ENCODE assay signal across 13 mouse cellular contexts in the genomic region with DNA sequence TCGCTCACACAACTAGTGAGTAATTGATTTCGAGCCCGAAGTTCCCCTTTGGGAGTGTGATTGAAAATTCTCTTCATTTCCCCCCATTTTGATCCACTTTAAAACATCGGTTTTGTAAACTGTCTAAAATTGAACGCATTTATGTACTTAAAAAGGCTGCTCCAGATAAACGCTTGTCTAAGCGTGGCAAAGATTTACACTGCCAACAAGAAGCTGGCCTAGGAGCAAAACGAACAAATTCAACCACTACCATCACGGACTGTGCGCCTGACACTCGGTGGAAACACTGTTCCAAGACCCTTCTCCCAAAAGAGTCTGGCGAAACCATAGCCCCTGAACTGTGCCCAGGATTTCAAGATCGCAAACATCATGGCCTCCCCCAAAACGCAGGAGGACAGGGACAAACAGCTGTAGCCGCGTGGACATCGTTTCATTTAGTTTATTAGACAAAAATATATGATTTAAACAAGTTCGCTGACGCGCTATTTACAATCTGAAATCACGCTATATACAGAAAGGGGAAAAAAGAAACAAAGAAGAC. TPM values are rescaled to one million over a fixed set of nuclear protein-coding genes. Genes with fewer than 3 reads are reported as not detected.
DNase-seq lines count a peak whose midpoint lies in the region; ATAC-seq and TF ChIP-seq lines count a peak whose summit lies in the region.
"Had no signal": no experiment of that assay in that cellular context is flagged by ENCODE, and none has a peak within 500 bp of the region (broad histone marks: within the 10 kb centered on the region; RNA-seq: fewer than 3 reads in every experiment).

No protein-coding gene starts in this region.

- no peak overlapping the region for H3K4me3 ChIP-seq in heart, embryonic 16.5 days (ENCODE audit: low read length)
- no peak overlapping the region for H3K4me3 ChIP-seq in forebrain, postnatal 0 days (ENCODE audit: low read depth, low read length)
- peak overlapping the region; percentile 82 for H3K4me3 ChIP-seq in midbrain, embryonic 13.5 days (replicated peaks)
- H3K4me3 ChIP-seq: megakaryocyte, embryonic 14.5 days had no signal

- intact Hi-C loops in heart, postnatal 14 days (cut with DNase I): loop anchor here (10.0 kb wide), 1 partner anchor 503 kb away; no protein-coding TSS in a partner anchor

- H3K27ac ChIP-seq in heart, embryonic 16.5 days (ENCODE audit: low read length): no peak overlapping the region
- no peak overlapping the region for H3K27ac ChIP-seq in forebrain, postnatal 0 days (ENCODE audit: low read depth, low read length)
- H3K27ac ChIP-seq in midbrain, embryonic 13.5 days: peak overlapping the region; percentile 85

- H3K36me3 ChIP-seq in heart, embryonic 16.5 days (ENCODE audit: control insufficient read depth, insufficient read depth): no peaks in the 10 kb centered on the region
- H3K36me3 ChIP-seq in forebrain, postnatal 0 days (ENCODE audit: insufficient read depth): no peaks in the 10 kb centered on the region
- peaks cover 12% of the 10 kb centered on the region for H3K36me3 ChIP-seq in midbrain, embryonic 13.5 days

- H3K4me2 ChIP-seq in heart, embryonic 16.5 days (ENCODE audit: low read depth, low read length): peak overlapping the region; percentile 76; the same call in 1 of the 2 replicates
- no peak overlapping the region for H3K4me2 ChIP-seq in forebrain, postnatal 0 days (ENCODE audit: low read depth)
- peak overlapping the region; percentile 75 for H3K4me2 ChIP-seq in midbrain, embryonic 13.5 days (replicated peaks)

- DNase-seq in heart, postnatal 14 days: no peak
- DNase-seq in embryo, embryonic 10 days (ENCODE audit: low spot score): peak; percentile 39
- peak; percentile 63 for DNase-seq in forebrain, postnatal 0 days
- no peak for DNase-seq in natural killer cell, adult 2 months (ENCODE audit: low spot score in 2 of 2)
- no peak for DNase-seq in urinary bladder, postnatal 10 days (ENCODE audit: low spot score)
- no peak for DNase-seq in right cerebral cortex, postnatal 10 days (ENCODE audit: low spot score in 2 of 2)
- DNase-seq: gastrocnemius, postnatal 36 days; thymus, postnatal 25 days had no signal

- WGBS in heart, embryonic 16.5 days: 20% methylated on average over 21 of the region's 21 CpGs
- 3% methylated on average over 21 of the region's 21 CpGs for WGBS in forebrain, postnatal 0 days
- WGBS in midbrain, embryonic 13.5 days: 7% methylated on average over 21 of the region's 21 CpGs

- H3K27me3 ChIP-seq in heart, embryonic 16.5 days (ENCODE audit: control insufficient read depth, insufficient read depth, low read length): peaks cover 69% of the 10 kb centered on the region
- peaks cover 81% of the 10 kb centered on the region for H3K27me3 ChIP-seq in forebrain, postnatal 0 days (ENCODE audit: insufficient read depth, low read length)
- H3K27me3 ChIP-seq in midbrain, embryonic 13.5 days: peaks cover 45% of the 10 kb centered on the region

- H3K9me3 ChIP-seq in heart, embryonic 16.5 days (replicated peaks; ENCODE audit: control insufficient read depth, low read length): no peaks in the 10 kb centered on the region
- H3K9me3 ChIP-seq in forebrain, postnatal 0 days (ENCODE audit: low read length): no peaks in the 10 kb centered on the region
- no peaks in the 10 kb centered on the region for H3K9me3 ChIP-seq in midbrain, embryonic 13.5 days

- no peak for ATAC-seq in heart, embryonic 16.5 days (replicated peaks; ENCODE audit: extremely low read depth, insufficient read depth, low FRiP score)
- ATAC-seq in forebrain, postnatal 0 days: no peak
- ATAC-seq in midbrain, embryonic 13.5 days: no peak

- no peak overlapping the region for H3K9ac ChIP-seq in heart, embryonic 16.5 days (ENCODE audit: low read length)
- H3K9ac ChIP-seq in forebrain, postnatal 0 days: no peak overlapping the region
- peak overlapping the region; percentile 98 for H3K9ac ChIP-seq in midbrain, embryonic 13.5 days (replicated peaks)

- no peak for TF ChIP-seq CTCF in forebrain, postnatal 0 days (IDR thresholded peaks at IDR 0.05; ENCODE audit: low read depth)

- H3K4me1 ChIP-seq in heart, embryonic 16.5 days (ENCODE audit: control insufficient read depth, insufficient read depth, low read length): no peaks in the 10 kb centered on the region
- H3K4me1 ChIP-seq in forebrain, postnatal 0 days (ENCODE audit: insufficient read depth): no peaks in the 10 kb centered on the region
- H3K4me1 ChIP-seq in midbrain, embryonic 13.5 days (replicated peaks): peaks cover 81% of the 10 kb centered on the region

RNA-seq across cellular contexts. Expression of gene Irx1, which starts 5.6 kb away (rescaled TPM):
- polyA plus RNA-seq in heart, embryonic 16.5 days (2015; fragmentation: Nextera tagmentation; extraction: Ambion mirVana): 1.8 and 2.9 TPM in 2 replicates
- total RNA-seq in heart, postnatal 14 days (2021): 1 to 10 TPM; 4.4 to 5.4 TPM
- total RNA-seq in forebrain, postnatal 0 days (2014; rRNA removed): 4.8 and 6.5 TPM in 2 replicates
- polyA plus RNA-seq in forebrain, postnatal 0 days (2015; fragmentation: Nextera tagmentation; extraction: Ambion mirVana): 0.87 and 0.96 TPM in 2 replicates
- polyA plus RNA-seq in midbrain, embryonic 13.5 days (2015; fragmentation: Nextera tagmentation; extraction: Ambion mirVana): 7.6 and 13.7 TPM in 2 replicates
- total RNA-seq: adrenal gland, adult 18-20 months; common myeloid progenitor, adult 5-6 weeks; gastrocnemius, postnatal 36 days had no signal

Comparison
In these comparisons a context has a peak if more than half of its experiments do, and no peak if none do; other contexts are left out.
1. DNase-seq: peak in embryo, embryonic 10 days (single experiment) and forebrain, postnatal 0 days (single experiment); none in heart, postnatal 14 days (0 of 2), natural killer cell, adult 2 months (0 of 2), urinary bladder, postnatal 10 days (single experiment) and right cerebral cortex, postnatal 10 days (0 of 2).